Mouse (Mus musculus) right cerebral cortex, postnatal 4 days (tissue): ENCODE data around the gene 4933411K16Rik.
A peak's percentile ranks its signal among the peaks of the same experiment; 100 is the strongest.

Source experiments
- DNase-seq: peaks from one replicate; pipeline ENCODE4 v3.0.0-alpha.2; 2022

Gene 4933411K16Rik

GRCm38 (mm10) chr19:42051948-42052347 is at the start of gene 4933411K16Rik:
TSS of gene 4933411K16Rik (plus strand) at chr19:42052248.
- no peak for DNase-seq

GRCm38 (mm10) chr19:42004258-42004657 is 47.8 kb upstream of the 4933411K16Rik start:
- no peak for DNase-seq

GRCm38 (mm10) chr19:42005616-42006015 is 46.4 kb upstream of the 4933411K16Rik start:
- no peak for DNase-seq

GRCm38 (mm10) chr19:42006568-42006967 is 45.5 kb upstream of the 4933411K16Rik start:
- DNase-seq = no peak

- DNase-seq = no peak
Observed at GRCm38 (mm10) chr19:42008586-42008985, 43.5 kb upstream of the 4933411K16Rik start.

GRCm38 (mm10) chr19:42009067-42009466 is 43.0 kb upstream of the 4933411K16Rik start:
- DNase-seq = no peak

- DNase-seq = no peak
Observed at GRCm38 (mm10) chr19:42010436-42010835, 41.6 kb upstream of the 4933411K16Rik start.

- DNase-seq = no peak
Observed at GRCm38 (mm10) chr19:42011123-42011522, 40.9 kb upstream of the 4933411K16Rik start.

GRCm38 (mm10) chr19:42014231-42014825 is 37.7 kb upstream of the 4933411K16Rik start:
- no peak for DNase-seq

- DNase-seq = no peak
Observed at GRCm38 (mm10) chr19:42015001-42015400, 37.0 kb upstream of the 4933411K16Rik start.

- DNase-seq = no peak
Observed at GRCm38 (mm10) chr19:42016251-42016650, 35.8 kb upstream of the 4933411K16Rik start.

- DNase-seq = no peak
Observed at GRCm38 (mm10) chr19:42016840-42017239, 35.2 kb upstream of the 4933411K16Rik start.

- no peak for DNase-seq
Observed at GRCm38 (mm10) chr19:42017399-42018247, 34.4 kb upstream of the 4933411K16Rik start.

GRCm38 (mm10) chr19:42019011-42019522 is 33.0 kb upstream of the 4933411K16Rik start:
- DNase-seq = no peak

GRCm38 (mm10) chr19:42021681-42022541 is 30.1 kb upstream of the 4933411K16Rik start:
- no peak for DNase-seq

GRCm38 (mm10) chr19:42022542-42022848 is 29.6 kb upstream of the 4933411K16Rik start:
- no peak for DNase-seq

- DNase-seq = peak; percentile 79
Observed at GRCm38 (mm10) chr19:42026158-42026557, 25.9 kb upstream of the 4933411K16Rik start.

GRCm38 (mm10) chr19:42031112-42031511 is 20.9 kb upstream of the 4933411K16Rik start:
- no peak for DNase-seq

- no peak for DNase-seq
Observed at GRCm38 (mm10) chr19:42033611-42034010, 18.4 kb upstream of the 4933411K16Rik start.

- DNase-seq = no peak
Observed at GRCm38 (mm10) chr19:42034146-42034775, 17.8 kb upstream of the 4933411K16Rik start.

GRCm38 (mm10) chr19:42034881-42035455 is 17.1 kb upstream of the 4933411K16Rik start:
- no peak for DNase-seq
